Mouse (Mus musculus) limb, embryonic 10.5 days (tissue): ENCODE measurements around the gene Tubg2. TPM values are rescaled to one million over a fixed set of nuclear protein-coding genes. Genes with fewer than 3 reads are reported as not detected.
A peak's percentile ranks its signal among the peaks of the same experiment; 100 is the strongest.

Source experiments
- DNase-seq: peaks from one replicate; pipeline ENCODE4 v3.0.0-alpha.2; 2017; ENCODE audit warnings: low spot score
- H3K27ac ChIP-seq: fragments of 300-500 bp; sonication (generic); 2 replicates; pipeline ENCODE4 v1.5.1; 2016; ENCODE audit warnings: mild to moderate bottlenecking
- H3K27me3 ChIP-seq: fragments of 300-500 bp; sonication (generic); 2 replicates; pipeline ENCODE4 v1.6.1; 2016; ENCODE audit warnings: low read depth, mild to moderate bottlenecking; ENCODE audit not compliant: poor library complexity, severe bottlenecking
- H3K36me3 ChIP-seq: fragments of 300-500 bp; sonication (generic); 2 replicates; pipeline ENCODE4 v1.6.1; 2016; ENCODE audit warnings: mild to moderate bottlenecking, moderate library complexity
- H3K4me1 ChIP-seq: fragments of 300-500 bp; sonication (generic); 2 replicates; pipeline ENCODE4 v1.6.1; 2016
- H3K4me3 ChIP-seq: fragments of 300-500 bp; sonication (generic); 2 replicates; pipeline ENCODE4 v1.5.1; 2016; ENCODE audit warnings: mild to moderate bottlenecking, moderate library complexity
- H3K9me3 ChIP-seq: fragments of 300-500 bp; sonication (generic); replicated peaks from 2 replicates; pipeline ENCODE4 v1.6.1; 2016; ENCODE audit warnings: mild to moderate bottlenecking
- WGBS: fragments of 180-500 bp; shearing (Covaris S2); methylation state at CpG from one replicate; pipeline ENCODE4 v1.1.7; 2016; 5-methylcytosine and 5-hydroxymethylcytosine counted together
- polyA plus RNA-seq: library from polyadenylated mRNA; unstranded; fragments of >200 nt; fragmentation: Nextera tagmentation; extraction: Ambion mirVana; gene quantifications from 2 replicates; pipeline ENCODE4 v1.2.1, GENCODE M21; 2016

Tubg2 gene
- polyA plus RNA-seq, 1 experiment from 2014 or later = 3.0 TPM

DNA sequence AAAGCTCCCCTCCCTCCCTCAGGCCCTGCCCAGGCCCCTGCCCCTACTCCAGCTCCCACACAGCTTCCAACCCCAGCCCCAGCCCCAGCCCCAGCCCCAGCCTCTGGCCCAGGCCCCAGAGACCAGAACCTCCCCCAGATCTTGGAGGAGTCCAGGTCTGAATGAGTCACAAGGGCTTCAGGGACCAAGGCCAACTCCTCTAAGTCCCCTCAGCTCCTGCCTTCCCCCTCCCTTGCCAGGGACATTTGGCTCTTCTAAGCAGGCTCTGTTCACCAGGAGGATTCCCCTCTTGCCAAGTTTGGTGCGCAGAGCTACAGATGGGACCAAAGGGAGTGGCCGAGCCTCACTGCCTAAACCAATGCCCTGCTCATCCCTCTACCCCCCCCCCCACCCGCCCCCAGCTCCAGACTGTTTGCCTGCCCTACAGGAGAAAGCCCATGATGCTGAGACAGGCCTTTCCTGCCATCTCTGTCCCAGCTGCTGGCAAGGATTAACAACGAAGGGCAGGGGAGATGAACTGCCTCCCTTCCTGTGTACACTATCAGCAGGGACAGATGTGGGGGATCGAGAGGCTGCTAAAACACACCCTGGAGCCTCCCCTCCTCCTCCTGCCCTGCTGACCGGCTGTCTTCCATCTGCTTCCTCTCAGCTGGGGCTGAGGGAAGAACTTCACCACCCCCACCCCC, 33.9 kb downstream of the Tubg2 start:
- 9% methylated on average over 6 of the region's 6 CpGs for WGBS
- peak overlapping the region; percentile 66 for H3K27ac ChIP-seq
- H3K4me1 ChIP-seq = peaks cover 30% of the 10 kb centered on the region
- H3K36me3 ChIP-seq = peaks cover 13% of the 10 kb centered on the region
- no peaks in the 10 kb centered on the region for H3K27me3 ChIP-seq
- H3K9me3 ChIP-seq = no peaks in the 10 kb centered on the region
- no peak for DNase-seq
- H3K4me3 ChIP-seq = no peak overlapping the region

- no peak overlapping the region for H3K4me3 ChIP-seq
- H3K4me1 ChIP-seq = peaks cover 30% of the 10 kb centered on the region
- no peak for DNase-seq
- peak overlapping the region; percentile 66 for H3K27ac ChIP-seq
- no peaks in the 10 kb centered on the region for H3K27me3 ChIP-seq
- H3K9me3 ChIP-seq = no peaks in the 10 kb centered on the region
- H3K36me3 ChIP-seq = peaks cover 21% of the 10 kb centered on the region
- 43% methylated on average over 8 of the region's 8 CpGs for WGBS
These were observed 34.6 kb downstream of the Tubg2 start for GRCm38 (mm10) chr11:101190181-101190912.

- H3K36me3 ChIP-seq = peaks cover 29% of the 10 kb centered on the region
- H3K4me1 ChIP-seq = peaks cover 30% of the 10 kb centered on the region
- no peaks in the 10 kb centered on the region for H3K9me3 ChIP-seq
- no peaks in the 10 kb centered on the region for H3K27me3 ChIP-seq
- no peak for DNase-seq
- peak overlapping the region; percentile 66 for H3K27ac ChIP-seq
- H3K4me3 ChIP-seq = no peak overlapping the region
- 51% methylated on average over 17 of the region's 17 CpGs for WGBS
These were observed 35.5 kb downstream of the Tubg2 start for GRCm38 (mm10) chr11:101190913-101191907.

DNA sequence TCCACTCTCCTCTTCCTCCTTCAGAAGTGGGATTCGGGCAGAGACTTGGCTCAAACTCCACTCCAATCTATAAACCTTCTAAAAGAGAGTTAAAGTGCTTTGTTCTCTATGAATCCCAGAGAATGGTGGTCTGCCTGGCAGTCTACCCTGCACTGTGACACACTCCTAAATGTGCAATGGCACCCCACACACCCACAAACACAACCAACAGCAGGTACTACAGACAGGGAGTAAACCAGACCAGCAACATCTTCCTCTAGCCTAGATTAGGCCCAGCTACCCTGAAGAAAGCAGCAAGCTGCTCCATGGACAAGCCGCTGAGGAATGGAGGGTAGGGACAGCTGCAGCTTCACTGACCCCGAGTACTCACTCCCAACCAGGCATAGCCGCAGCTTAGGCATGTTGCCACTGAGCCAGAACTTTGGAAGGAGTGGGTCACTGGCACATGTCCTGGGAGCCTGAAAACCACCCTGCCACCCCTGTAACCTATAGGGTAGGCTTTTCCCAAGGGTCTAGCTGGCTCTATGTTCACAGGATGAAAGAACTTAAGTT, 36.3 kb downstream of the Tubg2 start:
- no peak overlapping the region for H3K27ac ChIP-seq

DNA sequence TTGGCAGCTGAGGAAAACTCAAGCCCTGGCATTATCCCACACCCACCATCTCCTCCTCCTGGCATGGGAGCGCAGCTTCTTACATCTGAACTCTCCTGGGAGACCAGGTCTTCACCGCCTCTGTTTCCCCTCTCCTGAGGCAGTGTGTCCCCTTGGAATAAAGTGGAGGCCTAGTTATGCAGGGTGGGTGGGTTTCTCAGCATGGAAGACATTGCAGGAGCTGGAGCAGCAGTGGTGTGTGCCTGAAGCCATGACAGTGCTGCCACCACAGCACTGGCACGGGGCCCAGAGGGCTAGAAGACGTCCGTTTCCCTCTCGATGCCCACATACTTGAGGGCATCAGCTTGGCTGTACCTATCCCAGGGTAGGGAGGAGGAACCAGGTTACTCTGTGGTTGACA, 36.9 kb downstream of the Tubg2 start:
- H3K27ac ChIP-seq = no peak overlapping the region
- no peaks in the 10 kb centered on the region for H3K9me3 ChIP-seq
- peaks cover 30% of the 10 kb centered on the region for H3K4me1 ChIP-seq
- 95% methylated on average over 6 of the region's 6 CpGs for WGBS
- H3K27me3 ChIP-seq = no peaks in the 10 kb centered on the region
- no peak for DNase-seq
- H3K36me3 ChIP-seq = peaks cover 44% of the 10 kb centered on the region
- H3K4me3 ChIP-seq = no peak overlapping the region

More for the DNA sequence above, 36.3 kb downstream of the Tubg2 start:
- Histone ChIP-seq H3K36me3 (peaks cover 37% of the 10 kb centered on the region), H3K4me3 (no peak overlapping the region), H3K9me3 (no peaks in the 10 kb centered on the region), H3K4me1 (peaks cover 30% of the 10 kb centered on the region), H3K27me3 (no peaks in the 10 kb centered on the region)
- WGBS = 85% methylated on average over 4 of the region's 4 CpGs
- no peak for DNase-seq

- DNase-seq = no peak
- 88% methylated on average over 7 of the region's 7 CpGs for WGBS
- Histone ChIP-seq H3K4me3 (no peak overlapping the region), H3K9me3 (no peaks in the 10 kb centered on the region), H3K27ac (no peak overlapping the region), H3K4me1 (peaks cover 30% of the 10 kb centered on the region), H3K27me3 (no peaks in the 10 kb centered on the region), H3K36me3 (peaks cover 48% of the 10 kb centered on the region)
These were observed 37.4 kb downstream of the Tubg2 start for GRCm38 (mm10) chr11:101193076-101193475.

- Histone ChIP-seq H3K4me3 (no peak overlapping the region), H3K36me3 (peaks cover 58% of the 10 kb centered on the region), H3K27me3 (no peaks in the 10 kb centered on the region), H3K4me1 (peaks cover 29% of the 10 kb centered on the region), H3K9me3 (no peaks in the 10 kb centered on the region), H3K27ac (no peak overlapping the region)
- 87% methylated on average over 5 of the region's 5 CpGs for WGBS
- no peak for DNase-seq
These were observed 38.4 kb downstream of the Tubg2 start for GRCm38 (mm10) chr11:101194137-101194536.

DNA sequence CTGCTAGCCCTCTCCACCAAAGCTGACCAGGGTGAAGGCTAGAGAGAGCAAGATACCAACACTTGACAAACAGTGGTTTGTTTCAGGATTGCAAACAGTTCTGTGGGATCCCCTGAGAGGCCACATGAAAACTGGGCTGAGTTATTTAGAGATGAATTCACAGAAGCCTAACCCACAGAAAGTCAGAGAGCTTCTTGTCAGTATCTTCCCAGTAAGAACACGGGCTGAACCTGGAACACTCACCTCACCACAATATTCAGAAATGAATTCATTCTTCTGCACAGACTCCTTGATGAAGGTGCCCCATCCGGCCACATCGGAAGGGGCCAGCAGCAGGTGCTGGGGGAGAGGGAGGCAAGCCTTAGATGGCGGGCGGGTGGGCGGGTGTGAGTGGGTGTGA, 38.9 kb downstream of the Tubg2 start:
- peaks cover 64% of the 10 kb centered on the region for H3K36me3 ChIP-seq
- no peaks in the 10 kb centered on the region for H3K9me3 ChIP-seq
- H3K27ac ChIP-seq = no peak overlapping the region
- no peak for DNase-seq
- H3K4me1 ChIP-seq = peaks cover 24% of the 10 kb centered on the region
- WGBS = 93% methylated on average over 6 of the region's 6 CpGs
- no peak overlapping the region for H3K4me3 ChIP-seq
- H3K27me3 ChIP-seq = no peaks in the 10 kb centered on the region

DNA sequence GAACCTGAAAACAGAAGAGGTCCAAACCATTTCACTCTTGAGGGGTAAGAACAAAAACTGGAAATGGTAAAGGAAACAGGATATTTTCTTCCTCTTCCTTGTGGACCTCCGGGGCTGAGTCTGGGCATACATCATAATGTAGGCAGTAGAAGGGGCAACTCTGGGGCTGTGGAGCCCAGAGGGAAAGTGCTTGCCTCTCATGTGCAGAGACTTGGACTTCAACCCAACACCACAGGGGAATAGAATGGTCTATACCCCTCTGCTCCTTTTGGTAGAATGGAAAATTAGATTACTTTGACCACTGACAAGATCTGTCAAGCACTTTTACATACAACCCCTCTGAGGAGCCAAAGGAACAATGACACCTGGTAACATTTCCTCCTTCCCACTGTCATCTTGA, 39.4 kb downstream of the Tubg2 start:
- Histone ChIP-seq H3K9me3 (no peaks in the 10 kb centered on the region), H3K27me3 (no peaks in the 10 kb centered on the region), H3K36me3 (peaks cover 68% of the 10 kb centered on the region), H3K4me1 (peaks cover 19% of the 10 kb centered on the region), H3K4me3 (no peak overlapping the region), H3K27ac (no peak overlapping the region)
- WGBS = 71% methylated on average over 1 of the region's 1 CpGs
- DNase-seq = no peak

DNA sequence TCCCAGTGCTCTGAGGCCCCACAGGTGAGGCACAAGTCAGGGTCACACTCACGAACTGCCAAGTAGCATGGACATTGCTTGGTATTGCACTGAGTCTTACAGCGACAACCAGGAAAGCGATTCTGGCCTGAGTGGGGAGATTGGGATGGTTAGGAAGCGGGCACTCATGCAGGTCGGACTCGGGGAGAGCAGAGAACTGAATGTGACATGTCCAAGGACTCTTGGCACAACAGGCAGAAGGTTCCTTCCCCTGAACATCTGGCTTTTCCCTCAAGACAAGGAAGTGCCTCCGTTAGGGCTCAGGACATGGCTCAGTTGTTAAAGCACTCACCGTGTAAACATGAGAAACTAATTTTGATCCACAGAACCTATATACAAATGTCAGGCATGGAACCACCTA, 39.9 kb downstream of the Tubg2 start:
- DNase-seq = no peak
- H3K36me3 ChIP-seq = peaks cover 72% of the 10 kb centered on the region
- no peak overlapping the region for H3K4me3 ChIP-seq
- H3K27ac ChIP-seq = no peak overlapping the region
- no peaks in the 10 kb centered on the region for H3K27me3 ChIP-seq
- WGBS = 89% methylated on average over 8 of the region's 8 CpGs
- peaks cover 15% of the 10 kb centered on the region for H3K4me1 ChIP-seq
- H3K9me3 ChIP-seq = no peaks in the 10 kb centered on the region

- Histone ChIP-seq H3K36me3 (peaks cover 74% of the 10 kb centered on the region), H3K9me3 (no peaks in the 10 kb centered on the region)
- 92% methylated on average over 8 of the region's 8 CpGs for WGBS
These were observed 40.5 kb downstream of the Tubg2 start for GRCm38 (mm10) chr11:101196175-101196574.

DNA sequence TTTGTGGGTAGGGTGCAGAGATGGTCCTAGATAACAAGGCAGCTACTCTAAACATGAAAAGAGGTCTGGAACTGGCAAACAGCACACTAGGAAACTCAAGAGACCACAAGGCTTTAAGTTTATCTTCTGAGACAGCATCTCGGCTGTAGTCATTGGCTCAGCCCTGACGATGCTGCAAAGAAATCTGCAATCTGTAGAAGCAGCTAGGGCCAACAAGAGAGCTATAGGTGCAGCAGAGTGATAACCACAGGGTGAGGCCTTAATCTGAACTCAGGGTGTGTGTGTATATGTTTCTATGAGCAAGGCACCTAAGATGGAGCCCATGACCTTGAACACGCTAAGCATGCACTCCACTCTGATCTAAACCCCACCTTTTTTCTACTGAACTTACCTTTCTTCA, 43.8 kb downstream of the Tubg2 start:
- no peaks in the 10 kb centered on the region for H3K4me1 ChIP-seq
- H3K36me3 ChIP-seq = peaks cover 77% of the 10 kb centered on the region
- 89% methylated on average over 3 of the region's 3 CpGs for WGBS
- H3K27ac ChIP-seq = no peak overlapping the region
- no peak overlapping the region for H3K4me3 ChIP-seq
- H3K27me3 ChIP-seq = no peaks in the 10 kb centered on the region
- no peaks in the 10 kb centered on the region for H3K9me3 ChIP-seq
- no peak for DNase-seq

More at GRCm38 (mm10) chr11:101196175-101196574, 40.5 kb downstream of the Tubg2 start:
- Histone ChIP-seq H3K4me3 (no peak overlapping the region), H3K4me1 (peaks cover 9% of the 10 kb centered on the region), H3K27ac (no peak overlapping the region), H3K27me3 (no peaks in the 10 kb centered on the region)
- no peak for DNase-seq
